Mouse (Mus musculus): ENCODE data around the gene Cdh23. TPM values are rescaled to one million over a fixed set of nuclear protein-coding genes. Genes with fewer than 3 reads are reported as not detected.

Cdh23 gene
- polyA plus RNA-seq, 1 experiment from 2014 or later, result 1.1 TPM

DNA sequence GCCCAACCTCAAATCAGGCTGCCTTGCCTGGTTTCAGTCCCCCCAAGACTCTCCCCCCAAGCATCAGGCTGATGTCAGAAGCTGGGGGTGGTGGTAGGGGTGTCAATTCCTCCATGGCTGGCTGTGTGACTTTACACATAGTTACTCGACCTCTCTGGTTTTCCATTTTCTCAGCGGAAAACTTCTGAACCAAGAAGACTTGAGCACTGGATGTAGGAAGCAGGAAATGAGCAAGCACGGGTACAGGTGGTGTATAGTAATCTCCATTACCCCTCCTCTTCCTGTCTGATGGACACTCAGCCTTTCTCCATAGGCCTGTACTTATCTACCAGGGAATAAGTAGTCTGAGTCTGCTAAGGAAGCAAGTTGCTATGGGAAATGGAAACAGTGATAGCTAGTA, 316.1 kb downstream of the Cdh23 start:
- Histone ChIP-seq H3K36me3 (ENCODE audit: poor library complexity, severe bottlenecking) (no peaks in the 10 kb centered on the region), H3K9me3 (replicated peaks) (no peaks in the 10 kb centered on the region), H3K4me1 (no peaks in the 10 kb centered on the region), H3K27ac (no peak overlapping the region), H3K9ac (no peak overlapping the region), H3K4me3 (no peak overlapping the region), H3K27me3 (no peaks in the 10 kb centered on the region), H3K4me2 (no peak overlapping the region)
- 70% methylated on average over 3 of the region's 3 CpGs for WGBS
- no peak for ATAC-seq

DNA sequence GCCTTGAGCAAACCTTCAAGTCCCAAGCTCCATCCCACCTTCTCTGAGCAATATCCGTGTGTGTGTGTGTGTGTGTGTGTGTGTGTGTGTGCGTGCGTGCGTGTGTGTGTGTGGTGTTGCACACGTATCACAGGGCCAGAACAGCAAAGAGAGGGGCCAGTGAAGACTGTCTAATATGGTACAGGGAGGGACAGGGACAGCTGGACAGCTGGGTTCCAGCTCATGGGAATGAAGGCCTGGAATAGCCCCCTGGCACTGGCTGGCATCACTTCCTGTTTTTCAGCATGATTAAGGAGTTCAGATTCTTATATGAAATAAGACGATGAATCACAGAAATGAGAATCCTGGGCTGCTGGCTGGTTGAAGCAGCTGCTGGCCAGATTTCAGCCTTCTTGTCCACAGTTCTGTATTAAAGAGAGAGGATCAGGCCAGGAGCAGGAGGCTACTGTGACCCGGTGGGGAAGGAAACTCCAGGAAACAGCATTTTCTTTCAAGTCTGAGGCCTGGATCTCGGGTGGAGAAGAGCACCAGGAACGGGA, 316.8 kb downstream of the Cdh23 start:
- Histone ChIP-seq H3K9ac (no peak overlapping the region), H3K27ac (no peak overlapping the region), H3K36me3 (ENCODE audit: poor library complexity, severe bottlenecking) (no peaks in the 10 kb centered on the region), H3K27me3 (no peaks in the 10 kb centered on the region), H3K4me3 (no peak overlapping the region), H3K9me3 (replicated peaks) (no peaks in the 10 kb centered on the region), H3K4me1 (no peaks in the 10 kb centered on the region), H3K4me2 (no peak overlapping the region)
- ATAC-seq, result no peak
- WGBS, result 78% methylated on average over 9 of the region's 9 CpGs

DNA sequence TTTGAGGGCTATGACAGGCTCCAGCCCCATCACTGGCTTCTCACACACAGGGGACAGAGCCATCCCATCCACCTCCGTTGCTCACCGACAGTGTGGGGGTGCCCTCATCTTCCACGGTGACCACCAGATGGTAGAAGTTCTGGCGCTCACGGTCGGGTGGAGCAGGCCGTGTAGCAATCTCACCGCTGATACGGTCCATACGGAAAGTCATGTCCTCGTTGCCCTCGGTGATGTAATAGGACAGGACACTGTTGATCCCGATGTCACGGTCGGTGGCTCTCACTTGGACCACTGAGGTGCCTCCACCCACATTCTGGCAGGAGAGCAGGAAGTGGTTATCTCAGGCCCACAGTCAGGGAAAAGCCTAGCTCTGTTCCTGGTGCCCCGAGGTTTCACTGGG, 319.6 kb downstream of the Cdh23 start:
- no peak overlapping the region for H3K4me2 ChIP-seq
- WGBS, result 93% methylated on average over 16 of the region's 16 CpGs
- H3K4me1 ChIP-seq, result no peaks in the 10 kb centered on the region
- H3K27ac ChIP-seq, result no peak overlapping the region
- no peak overlapping the region for H3K9ac ChIP-seq
- no peak for ATAC-seq
- no peaks in the 10 kb centered on the region for H3K9me3 ChIP-seq (replicated peaks)
- no peaks in the 10 kb centered on the region for H3K36me3 ChIP-seq (ENCODE audit: poor library complexity, severe bottlenecking)
- H3K27me3 ChIP-seq, result no peaks in the 10 kb centered on the region
- H3K4me3 ChIP-seq, result no peak overlapping the region

DNA sequence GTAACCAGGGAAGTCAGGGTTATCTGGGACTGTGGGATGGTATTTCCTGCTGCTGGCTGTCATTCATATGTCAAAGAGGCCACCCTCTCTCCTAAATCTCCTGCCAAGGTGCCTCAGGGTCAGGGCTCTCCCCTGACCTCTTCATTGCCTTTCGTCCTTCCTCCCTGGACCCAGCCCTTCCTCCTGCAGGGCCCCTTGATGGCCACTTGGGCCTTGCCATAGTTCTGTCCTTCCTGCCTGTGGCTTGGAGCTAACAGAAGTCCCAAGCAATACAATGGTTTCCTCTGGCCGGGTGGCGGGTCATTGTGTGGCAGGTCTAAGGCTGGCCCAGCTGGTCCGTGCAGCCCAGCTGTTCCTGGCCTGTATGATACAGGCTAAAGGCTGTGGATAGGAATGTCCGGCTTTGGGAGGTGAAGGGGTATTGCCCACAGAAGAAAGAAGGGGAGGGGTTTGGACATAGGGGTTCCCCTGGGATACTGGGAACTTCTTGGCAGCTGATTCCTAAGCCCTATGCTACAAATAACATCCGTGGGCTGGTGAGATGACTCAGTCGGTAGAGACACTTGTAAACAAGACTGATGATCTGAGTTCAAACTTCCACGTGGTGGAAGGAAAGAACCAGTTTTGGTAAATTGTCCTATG, 322.2 kb downstream of the Cdh23 start:
- H3K36me3 ChIP-seq (ENCODE audit: poor library complexity, severe bottlenecking), result no peaks in the 10 kb centered on the region
- H3K4me1 ChIP-seq, result peaks cover 9% of the 10 kb centered on the region; the same call in 1 of the 2 replicates
- H3K4me3 ChIP-seq, result no peak overlapping the region
- no peak overlapping the region for H3K4me2 ChIP-seq
- H3K27ac ChIP-seq, result no peak overlapping the region
- WGBS, result 74% methylated on average over 8 of the region's 8 CpGs
- ATAC-seq, result no peak
- H3K27me3 ChIP-seq, result no peaks in the 10 kb centered on the region
- no peaks in the 10 kb centered on the region for H3K9me3 ChIP-seq (replicated peaks)
- H3K9ac ChIP-seq, result no peak overlapping the region

DNA sequence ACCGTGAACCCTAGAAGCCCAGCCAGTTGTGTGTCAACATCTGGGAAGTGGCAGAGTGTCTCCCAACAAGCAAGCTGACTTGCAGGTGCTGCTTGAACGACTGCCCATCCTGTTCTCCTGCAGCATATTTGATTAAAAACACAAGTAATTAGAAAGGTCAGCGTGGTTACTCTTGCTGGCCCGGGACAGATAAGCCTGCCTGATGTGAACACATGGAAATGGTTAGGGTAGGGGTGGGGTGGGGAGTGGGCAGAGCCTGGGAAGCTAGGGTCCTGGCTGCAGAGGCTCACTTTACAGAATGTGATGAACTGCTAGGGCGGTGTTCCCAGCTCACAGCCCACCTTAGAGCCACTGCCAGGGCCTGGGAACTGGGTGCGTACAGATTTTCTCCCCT, 322.8 kb downstream of the Cdh23 start:
- Histone ChIP-seq H3K9ac (no peak overlapping the region), H3K9me3 (replicated peaks) (no peaks in the 10 kb centered on the region), H3K4me1 (peaks cover 9% of the 10 kb centered on the region; the same call in 1 of the 2 replicates), H3K27ac (no peak overlapping the region), H3K36me3 (ENCODE audit: poor library complexity, severe bottlenecking) (no peaks in the 10 kb centered on the region), H3K4me3 (no peak overlapping the region), H3K27me3 (no peaks in the 10 kb centered on the region), H3K4me2 (no peak overlapping the region)
- ATAC-seq, result no peak
- 79% methylated on average over 6 of the region's 6 CpGs for WGBS

DNA sequence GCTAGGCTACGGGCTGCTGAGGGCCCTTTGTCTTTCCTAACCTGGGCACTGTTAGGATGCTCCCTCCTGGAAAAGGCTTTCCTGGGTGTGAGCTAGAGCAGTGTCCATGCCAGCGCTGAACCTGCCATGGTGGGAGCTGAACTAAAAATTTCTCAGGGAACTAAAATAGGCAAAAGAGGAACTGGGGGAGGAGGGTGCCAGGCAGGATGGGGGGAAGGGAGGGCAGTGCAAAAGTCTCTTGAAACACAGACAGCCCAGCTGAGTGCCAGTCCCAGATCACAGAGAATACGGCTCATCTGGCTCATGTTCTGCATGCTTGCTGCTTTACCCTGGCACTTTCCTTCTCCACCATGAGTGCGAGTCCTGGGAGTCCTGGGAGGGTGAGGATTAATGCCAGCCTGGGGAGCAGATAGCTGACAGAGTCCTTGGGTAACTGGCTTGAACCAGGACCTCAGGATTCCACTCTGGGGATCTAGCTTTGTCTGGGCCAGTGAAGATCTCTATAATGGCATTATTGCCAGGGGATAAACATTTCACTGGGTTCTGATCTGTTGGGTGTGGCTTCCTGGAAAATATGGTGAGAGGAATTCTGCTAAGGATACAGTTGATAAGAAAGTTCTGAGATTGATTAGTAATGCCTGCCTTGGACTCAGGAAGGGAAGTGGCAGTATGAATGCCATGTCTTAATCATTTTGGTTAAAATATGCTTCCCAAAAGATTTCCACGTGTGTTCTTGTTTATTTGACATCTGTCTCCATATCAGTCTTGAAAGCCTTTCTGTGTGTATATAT, 324.5 kb downstream of the Cdh23 start:
- ATAC-seq, result no peak
- no peak overlapping the region for H3K4me2 ChIP-seq
- no peaks in the 10 kb centered on the region for H3K36me3 ChIP-seq (ENCODE audit: poor library complexity, severe bottlenecking)
- peaks cover 9% of the 10 kb centered on the region; the same call in 1 of the 2 replicates for H3K4me1 ChIP-seq
- H3K4me3 ChIP-seq, result no peak overlapping the region
- no peaks in the 10 kb centered on the region for H3K9me3 ChIP-seq (replicated peaks)
- H3K9ac ChIP-seq, result no peak overlapping the region
- H3K27ac ChIP-seq, result no peak overlapping the region
- WGBS, result 84% methylated on average over 5 of the region's 5 CpGs
- H3K27me3 ChIP-seq, result no peaks in the 10 kb centered on the region

DNA sequence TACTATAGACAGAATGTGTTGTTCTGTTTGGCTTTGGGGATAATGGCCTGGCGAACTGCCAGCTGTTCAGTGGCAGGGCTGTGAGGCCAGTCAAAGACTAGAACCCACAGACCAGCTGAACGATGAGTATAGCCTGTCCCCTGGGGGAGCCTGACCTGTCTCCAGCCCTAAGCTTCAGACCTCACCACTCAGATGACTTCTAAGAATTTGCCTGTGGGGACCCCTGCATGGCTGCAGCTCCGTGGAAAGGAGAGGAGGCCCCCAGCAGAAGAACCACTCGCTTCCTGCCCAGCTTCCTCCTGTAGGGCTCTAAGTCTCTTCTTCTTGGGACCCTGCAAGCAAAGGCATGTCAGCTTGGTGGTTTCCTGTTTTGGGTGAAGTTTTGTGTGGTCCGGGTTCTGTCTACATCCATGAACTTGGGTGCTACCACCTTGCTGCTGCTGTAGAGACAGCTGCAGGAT, 325.7 kb downstream of the Cdh23 start:
- no peak overlapping the region for H3K27ac ChIP-seq
- no peak overlapping the region for H3K4me3 ChIP-seq
- 79% methylated on average over 5 of the region's 5 CpGs for WGBS
- no peaks in the 10 kb centered on the region for H3K36me3 ChIP-seq (ENCODE audit: poor library complexity, severe bottlenecking)
- no peak overlapping the region for H3K9ac ChIP-seq
- H3K4me1 ChIP-seq, result peaks cover 9% of the 10 kb centered on the region; the same call in 1 of the 2 replicates
- no peaks in the 10 kb centered on the region for H3K27me3 ChIP-seq
- no peak for ATAC-seq
- no peaks in the 10 kb centered on the region for H3K9me3 ChIP-seq (replicated peaks)
- no peak overlapping the region for H3K4me2 ChIP-seq

DNA sequence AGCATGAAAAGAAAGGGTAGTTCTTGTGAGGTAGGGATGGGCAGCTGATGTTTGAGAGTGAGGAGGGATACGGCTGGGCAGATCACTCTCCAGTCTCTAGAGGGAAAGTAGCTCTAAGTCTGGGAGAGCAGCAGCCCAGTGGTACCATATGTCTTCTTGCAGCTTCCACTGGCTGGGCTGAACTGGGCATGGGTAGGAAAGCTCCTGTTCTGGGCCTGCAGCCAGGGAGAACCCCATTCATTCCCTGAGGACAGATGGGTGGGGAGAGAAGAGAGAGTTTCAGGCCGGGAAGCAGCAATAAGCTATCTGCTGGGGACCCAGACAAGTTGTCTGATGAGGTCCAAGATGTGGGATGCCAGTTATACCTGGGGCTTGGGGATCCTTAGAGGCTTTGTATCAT, 326.2 kb downstream of the Cdh23 start:
- no peaks in the 10 kb centered on the region for H3K27me3 ChIP-seq
- no peak for ATAC-seq
- peaks cover 9% of the 10 kb centered on the region; the same call in 1 of the 2 replicates for H3K4me1 ChIP-seq
- H3K9me3 ChIP-seq (replicated peaks), result no peaks in the 10 kb centered on the region
- whole genome bisulfite sequencing, result 80% methylated on average over 2 of the region's 2 CpGs
- H3K4me2 ChIP-seq, result no peak overlapping the region
- no peak overlapping the region for H3K9ac ChIP-seq
- no peaks in the 10 kb centered on the region for H3K36me3 ChIP-seq (ENCODE audit: poor library complexity, severe bottlenecking)
- no peak overlapping the region for H3K4me3 ChIP-seq
- H3K27ac ChIP-seq, result no peak overlapping the region

DNA sequence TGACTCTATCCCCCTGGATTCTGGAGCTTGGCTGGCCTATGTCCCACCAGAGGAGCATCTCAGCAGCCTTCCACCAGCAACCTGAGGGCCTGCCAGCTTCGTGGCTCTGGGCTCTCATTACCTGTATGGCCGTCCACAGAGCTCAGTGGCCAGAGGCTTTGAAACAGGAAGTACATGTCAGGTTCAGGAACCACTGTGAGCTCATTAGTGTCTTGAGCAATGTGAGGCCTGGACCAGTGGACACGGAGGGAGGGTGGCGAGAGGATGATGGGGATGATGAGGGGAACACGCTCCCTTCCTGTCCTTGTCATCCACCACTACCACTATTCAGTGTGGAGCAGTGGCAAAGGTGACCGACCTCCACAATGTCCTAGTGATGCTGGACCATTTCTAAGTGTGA, 326.9 kb downstream of the Cdh23 start:
- no peak overlapping the region for H3K4me2 ChIP-seq

DNA sequence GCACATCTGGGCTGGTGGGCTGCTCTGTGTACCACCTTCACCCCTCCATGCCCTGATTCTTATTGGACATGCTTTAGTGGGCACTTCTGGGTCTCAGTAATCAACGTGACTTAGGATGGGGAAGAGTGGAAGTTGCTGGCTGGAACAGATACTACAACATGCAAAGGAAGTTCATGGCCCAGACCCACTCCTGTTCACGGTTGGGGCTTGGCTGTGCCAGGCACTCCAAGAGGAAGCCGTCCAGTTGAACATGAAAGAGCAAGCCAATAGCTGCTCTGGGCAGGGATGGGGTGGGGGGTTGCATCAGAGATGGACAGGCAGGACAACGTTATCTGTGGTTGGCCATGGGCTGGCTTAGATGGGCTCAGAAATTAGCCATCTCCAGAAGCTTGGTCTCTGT, 328.4 kb downstream of the Cdh23 start:
- Histone ChIP-seq H3K9me3 (replicated peaks) (no peaks in the 10 kb centered on the region), H3K36me3 (ENCODE audit: poor library complexity, severe bottlenecking) (no peaks in the 10 kb centered on the region), H3K9ac (no peak overlapping the region), H3K4me1 (peaks cover 9% of the 10 kb centered on the region; the same call in 1 of the 2 replicates), H3K4me2 (no peak overlapping the region), H3K27me3 (no peaks in the 10 kb centered on the region), H3K27ac (no peak overlapping the region), H3K4me3 (no peak overlapping the region)
- WGBS, result 84% methylated on average over 4 of the region's 4 CpGs
- ATAC-seq, result no peak

More for the DNA sequence above, 326.9 kb downstream of the Cdh23 start:
- no peak for ATAC-seq
- no peaks in the 10 kb centered on the region for H3K27me3 ChIP-seq
- H3K4me3 ChIP-seq, result no peak overlapping the region
- WGBS, result 90% methylated on average over 6 of the region's 6 CpGs
- H3K9me3 ChIP-seq (replicated peaks), result no peaks in the 10 kb centered on the region
- no peaks in the 10 kb centered on the region for H3K36me3 ChIP-seq (ENCODE audit: poor library complexity, severe bottlenecking)
- no peak overlapping the region for H3K27ac ChIP-seq
- H3K9ac ChIP-seq, result no peak overlapping the region
- peaks cover 9% of the 10 kb centered on the region; the same call in 1 of the 2 replicates for H3K4me1 ChIP-seq

DNA sequence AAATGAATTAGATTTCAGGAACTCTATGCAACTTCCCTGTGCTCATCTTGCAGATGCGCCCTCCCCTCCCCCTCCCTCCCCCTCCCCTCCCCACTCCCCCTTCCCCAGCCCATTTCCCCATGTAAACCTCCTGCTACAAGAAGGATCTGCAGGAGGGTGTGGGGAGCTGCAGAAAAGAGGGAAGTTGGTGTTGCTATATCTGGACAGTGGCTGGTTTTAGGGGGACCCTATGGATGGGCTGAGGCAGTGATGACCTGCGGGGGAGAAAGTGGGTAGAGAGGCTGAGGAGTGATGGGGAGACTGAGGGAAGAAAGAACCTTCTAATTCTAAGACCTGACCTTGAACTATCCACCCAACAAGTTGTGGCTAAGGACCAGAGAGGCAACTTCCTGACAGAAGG, 329.1 kb downstream of the Cdh23 start:
- ATAC-seq, result no peak
- no peak overlapping the region for H3K27ac ChIP-seq
- H3K4me1 ChIP-seq, result peaks cover 9% of the 10 kb centered on the region; the same call in 1 of the 2 replicates
- H3K9me3 ChIP-seq (replicated peaks), result no peaks in the 10 kb centered on the region
- H3K4me2 ChIP-seq, result no peak overlapping the region
- no peaks in the 10 kb centered on the region for H3K27me3 ChIP-seq
- no peak overlapping the region for H3K9ac ChIP-seq
- no peaks in the 10 kb centered on the region for H3K36me3 ChIP-seq (ENCODE audit: poor library complexity, severe bottlenecking)
- 89% methylated on average over 2 of the region's 2 CpGs for WGBS
- H3K4me3 ChIP-seq, result no peak overlapping the region

DNA sequence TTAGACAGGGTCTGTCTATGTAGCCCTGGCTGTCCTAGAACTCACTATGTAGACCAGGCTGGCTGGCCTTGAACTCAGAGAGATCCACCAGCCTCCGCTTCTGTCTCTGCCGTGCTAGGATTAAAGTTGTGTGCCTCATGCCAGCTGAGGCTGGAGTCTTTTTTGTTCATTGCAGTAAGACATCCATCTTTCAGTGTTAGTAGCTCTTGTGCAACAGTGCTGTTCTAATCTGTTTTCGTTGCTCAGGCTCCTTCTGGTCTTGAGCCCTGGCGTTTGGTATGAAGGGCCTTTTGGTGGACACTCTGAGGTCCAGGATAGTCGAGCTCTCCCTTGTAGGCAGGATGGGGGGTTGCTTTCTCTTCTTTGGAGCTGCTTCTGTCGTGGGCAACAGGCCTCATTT, 332.9 kb downstream of the Cdh23 start:
- ATAC-seq, result no peak

More for the DNA sequence above, 332.9 kb downstream of the Cdh23 start:
- H3K9me3 ChIP-seq (replicated peaks), result no peaks in the 10 kb centered on the region
- H3K4me1 ChIP-seq, result 0 out of 2 replicates have a peak, but pooled peaks cover 5% of the 10 kb centered on the region
- no peaks in the 10 kb centered on the region for H3K27me3 ChIP-seq
- no peak overlapping the region for H3K4me3 ChIP-seq
- H3K27ac ChIP-seq, result no peak overlapping the region
- no peaks in the 10 kb centered on the region for H3K36me3 ChIP-seq (ENCODE audit: poor library complexity, severe bottlenecking)
- 70% methylated on average over 6 of the region's 6 CpGs for WGBS
- no peak overlapping the region for H3K9ac ChIP-seq
- H3K4me2 ChIP-seq, result no peak overlapping the region
